Mouse (Mus musculus): ENCODE data around the gene Pcyt2.

GRCm38 (mm10) chr11:120651872-120652271, 34.1 kb upstream of the Pcyt2 start:
- TF ChIP-seq POLR2A (IDR thresholded peaks at IDR 0.05; ENCODE audit: low read depth, low read length) (no peak), CTCF (IDR thresholded peaks at IDR 0.05; ENCODE audit: extremely low read depth, insufficient read length, insufficient replicate concordance, low read depth, low read length) (no peak)

Data from small intestine, adult 2 months (tissue).